24 mouse cellular contexts compared by ENCODE assay signal in genomic region chr4:107684130-107684529, GRCm38 (mm10). TPM values are rescaled to one million over a fixed set of nuclear protein-coding genes. Genes with fewer than 3 reads are reported as not detected.
A peak's percentile ranks its signal among the peaks of the same experiment; 100 is the strongest.
DNase-seq lines count a peak whose midpoint lies in the region; ATAC-seq lines count a peak whose summit lies in the region.
"Had no signal": no experiment of that assay in that cellular context is flagged by ENCODE, and none has a peak within 500 bp of the region (broad histone marks: within the 10 kb centered on the region; RNA-seq: fewer than 3 reads in every experiment).

TSS of gene Dmrtb1 (minus strand) at chr4:107684230.

- H3K4me1 ChIP-seq in neural tube, embryonic 12.5 days, result peaks cover 32% of the 10 kb centered on the region
- H3K4me1 ChIP-seq in neural tube, embryonic 15.5 days, result peaks cover 26% of the 10 kb centered on the region
- peaks cover 26% of the 10 kb centered on the region for H3K4me1 ChIP-seq in forebrain, embryonic 14.5 days (ENCODE audit: control insufficient read depth, insufficient read depth, low read length)
- peaks cover 49% of the 10 kb centered on the region for H3K4me1 ChIP-seq in limb, embryonic 10.5 days
- H3K4me1 ChIP-seq in midbrain, embryonic 16.5 days (ENCODE audit: control insufficient read depth, insufficient read depth, low read length), result peaks cover 29% of the 10 kb centered on the region
- H3K4me1 ChIP-seq: liver, embryonic 13.5 days had no signal

- H3K9me3 ChIP-seq in neural tube, embryonic 12.5 days, result no peaks in the 10 kb centered on the region
- H3K9me3 ChIP-seq in neural tube, embryonic 15.5 days (replicated peaks), result no peaks in the 10 kb centered on the region
- no peaks in the 10 kb centered on the region for H3K9me3 ChIP-seq in forebrain, embryonic 14.5 days (replicated peaks; ENCODE audit: control insufficient read depth, low read length)
- H3K9me3 ChIP-seq in limb, embryonic 10.5 days (replicated peaks), result no peaks in the 10 kb centered on the region
- no peaks in the 10 kb centered on the region for H3K9me3 ChIP-seq in midbrain, embryonic 16.5 days (replicated peaks; ENCODE audit: control insufficient read depth, low read length, poor library complexity, severe bottlenecking)
- H3K9me3 ChIP-seq: heart, embryonic 10.5 days; liver, embryonic 13.5 days had no signal

- H3K4me2 ChIP-seq in neural tube, embryonic 12.5 days (replicated peaks), result no peak within 1 kb of the TSS
- H3K4me2 ChIP-seq in neural tube, embryonic 15.5 days, result no peak within 1 kb of the TSS
- H3K4me2 ChIP-seq in forebrain, embryonic 14.5 days (ENCODE audit: low read length), result no peak within 1 kb of the TSS
- no peak within 1 kb of the TSS for H3K4me2 ChIP-seq in midbrain, embryonic 16.5 days (ENCODE audit: low read length)
- H3K4me2 ChIP-seq: liver, embryonic 13.5 days had no signal

- H3K27ac ChIP-seq in neural tube, embryonic 12.5 days, result no peak within 1 kb of the TSS
- H3K27ac ChIP-seq in neural tube, embryonic 15.5 days (replicated peaks), result no peak within 1 kb of the TSS
- no peak within 1 kb of the TSS for H3K27ac ChIP-seq in forebrain, embryonic 14.5 days (ENCODE audit: low read depth, low read length)
- H3K27ac ChIP-seq in limb, embryonic 10.5 days, result peak within 1 kb of the TSS; percentile 66; the same call in 1 of the 2 replicates
- no peak within 1 kb of the TSS for H3K27ac ChIP-seq in midbrain, embryonic 16.5 days (ENCODE audit: low read length)
- H3K27ac ChIP-seq: heart, embryonic 10.5 days; liver, embryonic 13.5 days had no signal

- intact Hi-C loops in heart, postnatal 25 days (cut with DNase I), result no loop called here

- no peak within 1 kb of the TSS for H3K4me3 ChIP-seq in neural tube, embryonic 12.5 days
- no peak within 1 kb of the TSS for H3K4me3 ChIP-seq in neural tube, embryonic 15.5 days (replicated peaks)
- no peak within 1 kb of the TSS for H3K4me3 ChIP-seq in forebrain, embryonic 14.5 days (ENCODE audit: low read depth, low read length)
- H3K4me3 ChIP-seq in limb, embryonic 10.5 days, result no peak within 1 kb of the TSS
- no peak within 1 kb of the TSS for H3K4me3 ChIP-seq in midbrain, embryonic 16.5 days (ENCODE audit: low read depth, low read length)
- H3K4me3 ChIP-seq: heart, embryonic 10.5 days; liver, embryonic 13.5 days; myocyte had no signal

- ATAC-seq in neural tube, embryonic 12.5 days (ENCODE audit: low FRiP score, low read depth), result no peak
- no peak for ATAC-seq in neural tube, embryonic 15.5 days (ENCODE audit: low FRiP score)
- ATAC-seq in forebrain, embryonic 14.5 days, result no peak
- ATAC-seq in midbrain, embryonic 16.5 days, result no peak
- ATAC-seq in inflammation-experienced regulatory T-cells, adult 6 months, result no peak
- ATAC-seq: activated CD4-positive, CD25-positive, alpha-beta regulatory T cell, adult 4 months; intestine, postnatal 0 days; Patski had no signal

- H3K27me3 ChIP-seq in neural tube, embryonic 12.5 days (replicated peaks), result 0 out of 2 replicates have a peak, but pooled peaks cover 2% of the 10 kb centered on the region
- no peaks in the 10 kb centered on the region for H3K27me3 ChIP-seq in neural tube, embryonic 15.5 days (replicated peaks)
- H3K27me3 ChIP-seq in forebrain, embryonic 14.5 days (replicated peaks; ENCODE audit: control insufficient read depth, insufficient read depth, low read length), result no peaks in the 10 kb centered on the region
- peaks cover 37% of the 10 kb centered on the region for H3K27me3 ChIP-seq in limb, embryonic 10.5 days (ENCODE audit: low read depth, poor library complexity, severe bottlenecking)
- no peaks in the 10 kb centered on the region for H3K27me3 ChIP-seq in midbrain, embryonic 16.5 days (ENCODE audit: control insufficient read depth, insufficient read depth, low read depth, low read length)
- H3K27me3 ChIP-seq: Patski had no signal

- DNase-seq in forebrain, embryonic 14.5 days (ENCODE audit: low spot score), result no peak
- DNase-seq in limb, embryonic 10.5 days (ENCODE audit: low spot score), result no peak
- no peak for DNase-seq in cerebellum, postnatal 14 days
- DNase-seq in heart, postnatal 25 days (ENCODE audit: low spot score), result no peak
- DNase-seq: cerebellum, postnatal 10 days; gastrocnemius, postnatal 14 days; heart, postnatal 14 days; liver, embryonic 13.5 days; spleen, adult 18-20 months; thymus, postnatal 14 days had no signal

- H3K9ac ChIP-seq in neural tube, embryonic 12.5 days, result no peak within 1 kb of the TSS
- no peak within 1 kb of the TSS for H3K9ac ChIP-seq in neural tube, embryonic 15.5 days (replicated peaks)
- no peak within 1 kb of the TSS for H3K9ac ChIP-seq in forebrain, embryonic 14.5 days (ENCODE audit: low read length)
- H3K9ac ChIP-seq in midbrain, embryonic 16.5 days (ENCODE audit: low read depth, low read length), result no peak within 1 kb of the TSS
- H3K9ac ChIP-seq: liver, embryonic 13.5 days had no signal

- H3K36me3 ChIP-seq in neural tube, embryonic 12.5 days, result no peaks in the 10 kb centered on the region
- no peaks in the 10 kb centered on the region for H3K36me3 ChIP-seq in neural tube, embryonic 15.5 days
- no peaks in the 10 kb centered on the region for H3K36me3 ChIP-seq in forebrain, embryonic 14.5 days (ENCODE audit: control insufficient read depth, insufficient read depth, low read length)
- H3K36me3 ChIP-seq in limb, embryonic 10.5 days, result no peaks in the 10 kb centered on the region
- H3K36me3 ChIP-seq in midbrain, embryonic 16.5 days (ENCODE audit: control insufficient read depth, insufficient read depth, low read length), result no peaks in the 10 kb centered on the region
- H3K36me3 ChIP-seq: heart, embryonic 10.5 days; liver, embryonic 13.5 days had no signal

- 91% methylated on average over 14 of the region's 14 CpGs for WGBS in neural tube, embryonic 12.5 days
- WGBS in neural tube, embryonic 15.5 days, result 94% methylated on average over 14 of the region's 14 CpGs
- WGBS in forebrain, embryonic 14.5 days, result 95% methylated on average over 14 of the region's 14 CpGs
- 94% methylated on average over 14 of the region's 14 CpGs for WGBS in limb, embryonic 10.5 days
- 97% methylated on average over 14 of the region's 14 CpGs for WGBS in midbrain, embryonic 16.5 days

RNA-seq across cellular contexts. Expression of gene Dmrtb1, which starts in this region (rescaled TPM):
- polyA plus RNA-seq in neural tube, embryonic 12.5 days (2016; fragmentation: Nextera tagmentation; extraction: Ambion mirVana), result 19.1 and 23.3 TPM in 2 replicates
- polyA plus RNA-seq in neural tube, embryonic 15.5 days (2015; fragmentation: Nextera tagmentation; extraction: Ambion mirVana), result 7.7 and 9.0 TPM in 2 replicates
- 24.3 and 30.6 TPM in 2 replicates for polyA plus RNA-seq in forebrain, embryonic 14.5 days (2014; fragmentation: Nextera tagmentation; extraction: Ambion mirVana)
- 0.21 and 0.36 TPM in 2 replicates for polyA plus RNA-seq in limb, embryonic 10.5 days (2016; fragmentation: Nextera tagmentation; extraction: Ambion mirVana)
- 45.9 and 68.2 TPM in 2 replicates for polyA plus RNA-seq in midbrain, embryonic 16.5 days (2015; fragmentation: Nextera tagmentation; extraction: Ambion mirVana)
- not detected for polyA plus RNA-seq in inflammation-experienced regulatory T-cells, adult 6 months (2017; shearing (Covaris generic))
- not detected for total RNA-seq in heart, postnatal 25 days (2021)
- total RNA-seq: adrenal gland, postnatal 4 days; gastrocnemius, postnatal 14 days; heart, postnatal 14 days; megakaryocyte, adult 5-6 weeks had no signal
- polyA plus RNA-seq: activated CD4-positive, CD25-positive, alpha-beta regulatory T cell, adult 4 months; intestine, postnatal 0 days; kidney, embryonic 16.5 days; liver, embryonic 13.5 days; lung, embryonic 16.5 days; myocyte; Patski; stomach, embryonic 14.5 days had no signal
